Mouse (Mus musculus) cerebellum, adult 2 months (tissue): ENCODE data around the gene Lrrc4b. TPM values are rescaled to one million over a fixed set of nuclear protein-coding genes. Genes with fewer than 3 reads are reported as not detected.

Source experiments
- DNase-seq, 2 experiments: peaks; one replicate each; pipeline ENCODE4 v3.0.0; 2021
- H3K27ac ChIP-seq: fragments of 200-500 bp; 2 replicates; pipeline ENCODE4 v1.5.1; 2012; ENCODE audit warnings: low read length, control low read depth, inconsistent platforms; ENCODE audit not compliant: insufficient read depth
- H3K27me3 ChIP-seq: fragments of 200-500 bp; 2 replicates; pipeline ENCODE4 v1.6.1; 2012; ENCODE audit warnings: inconsistent platforms, mild to moderate bottlenecking, low read length, moderate library complexity; ENCODE audit not compliant: control insufficient read depth, insufficient read depth
- H3K4me1 ChIP-seq: fragments of 200-500 bp; 2 replicates; pipeline ENCODE4 v1.6.1; 2011; ENCODE audit warnings: low read length; ENCODE audit not compliant: control insufficient read depth, insufficient read depth
- H3K4me3 ChIP-seq: fragments of 200-500 bp; replicated peaks from 2 replicates; pipeline ENCODE3; 2011; ENCODE audit warnings: mild to moderate bottlenecking, low read depth, low read length, control low read depth; ENCODE audit not compliant: insufficient read depth
- CTCF ChIP-seq: fragments of 200-500 bp; IDR thresholded peaks from 2 replicates; pipeline ENCODE4 v1.5.1; 2011; ENCODE audit warnings: low read depth, mild to moderate bottlenecking, control low read depth, low read length, moderate library complexity, borderline replicate concordance; ENCODE audit not compliant: insufficient read depth
- POLR2A ChIP-seq: fragments of 200-500 bp; IDR thresholded peaks from 2 replicates; pipeline ENCODE4 v1.6.1; 2011; ENCODE audit warnings: low read length, control low read depth, borderline replicate concordance; ENCODE audit not compliant: insufficient read depth
- WGBS: fragments of 180-500 bp; shearing (Covaris S2); methylation state at CpG from one replicate; pipeline ENCODE4 v1.1.7; 2018; 5-methylcytosine and 5-hydroxymethylcytosine counted together
- polyA plus RNA-seq: library from polyadenylated mRNA; depleted of rRNA; stranded (reverse); fragments of >200 nt; gene quantifications from 2 replicates; pipeline ENCODE4 v1.2.3, GENCODE M21; 2012; rRNA removed

Gene Lrrc4b
- 190 and 214 TPM in 2 replicates for polyA plus RNA-seq

DNA sequence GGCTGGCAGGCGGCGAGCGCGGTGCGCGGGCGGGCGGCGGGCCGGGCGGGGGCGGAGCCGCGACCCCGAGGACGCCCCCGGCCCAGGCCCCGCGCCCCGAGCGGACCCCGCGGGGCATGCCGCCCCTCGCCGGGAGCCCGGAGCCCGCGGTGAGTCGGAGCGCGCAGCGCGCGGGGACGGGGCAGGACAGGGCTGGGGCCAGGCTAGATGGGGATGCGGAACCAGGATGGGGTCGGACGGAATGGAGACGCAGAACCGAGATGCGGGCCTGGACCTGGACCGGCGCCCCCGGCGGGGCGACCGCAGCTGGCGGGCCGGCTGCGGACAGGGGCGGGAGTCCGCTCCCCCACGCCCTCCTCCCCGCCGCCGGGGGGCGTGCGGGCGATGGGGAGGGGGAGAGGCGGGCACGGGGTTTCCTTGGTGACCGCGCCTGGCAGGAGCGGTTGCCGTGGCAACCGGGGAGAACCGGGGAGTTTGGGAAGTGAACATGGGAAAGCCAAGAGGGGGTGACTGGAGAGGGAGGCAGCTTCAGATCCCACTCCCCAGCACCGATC is at the start of gene Lrrc4b:
TSS of gene Lrrc4b (plus strand) at position 51 of the 554 bp plus-strand sequence.
- WGBS = 2% methylated on average over 48 of the region's 69 CpGs
- H3K4me1 ChIP-seq = peaks cover 17% of the 10 kb centered on the region
- peak; percentile 65 to 69 for DNase-seq

DNA sequence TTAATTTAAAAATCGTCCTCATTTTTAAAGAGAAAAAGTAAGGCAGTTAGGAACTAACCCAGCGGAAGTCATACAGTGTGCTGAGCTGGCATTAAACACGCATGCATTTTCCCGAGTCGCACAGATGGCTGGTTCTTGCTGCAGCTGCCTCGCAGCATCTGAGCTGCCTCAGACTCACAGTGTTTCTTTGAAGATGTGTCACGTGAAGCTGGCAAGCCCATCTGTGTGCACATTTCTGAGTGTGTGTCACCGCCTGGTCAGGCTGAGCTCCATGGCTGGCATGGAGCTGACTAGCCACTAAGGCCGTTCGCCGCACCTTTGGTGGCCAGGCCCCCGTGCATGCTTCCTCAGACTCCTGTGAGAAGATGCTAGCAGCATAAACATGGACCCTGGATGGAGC is 46.3 kb upstream of the Lrrc4b start:
- DNase-seq = no peak
- no peak overlapping the region for H3K4me3 ChIP-seq
- TF ChIP-seq CTCF (no peak), POLR2A (no peak)
- 36% methylated on average over 12 of the region's 12 CpGs for WGBS
- H3K27ac ChIP-seq = no peak overlapping the region
- peaks cover 8% of the 10 kb centered on the region for H3K4me1 ChIP-seq
- no peaks in the 10 kb centered on the region for H3K27me3 ChIP-seq

More for the DNA sequence above, at the start of gene Lrrc4b:
- H3K27ac ChIP-seq = peak within 1 kb of the TSS; percentile 76
- TF ChIP-seq CTCF = no peak
- TF ChIP-seq POLR2A = no peak
- peak within 1 kb of the TSS; percentile 77 for H3K4me3 ChIP-seq
- no peaks in the 10 kb centered on the region for H3K27me3 ChIP-seq

DNA sequence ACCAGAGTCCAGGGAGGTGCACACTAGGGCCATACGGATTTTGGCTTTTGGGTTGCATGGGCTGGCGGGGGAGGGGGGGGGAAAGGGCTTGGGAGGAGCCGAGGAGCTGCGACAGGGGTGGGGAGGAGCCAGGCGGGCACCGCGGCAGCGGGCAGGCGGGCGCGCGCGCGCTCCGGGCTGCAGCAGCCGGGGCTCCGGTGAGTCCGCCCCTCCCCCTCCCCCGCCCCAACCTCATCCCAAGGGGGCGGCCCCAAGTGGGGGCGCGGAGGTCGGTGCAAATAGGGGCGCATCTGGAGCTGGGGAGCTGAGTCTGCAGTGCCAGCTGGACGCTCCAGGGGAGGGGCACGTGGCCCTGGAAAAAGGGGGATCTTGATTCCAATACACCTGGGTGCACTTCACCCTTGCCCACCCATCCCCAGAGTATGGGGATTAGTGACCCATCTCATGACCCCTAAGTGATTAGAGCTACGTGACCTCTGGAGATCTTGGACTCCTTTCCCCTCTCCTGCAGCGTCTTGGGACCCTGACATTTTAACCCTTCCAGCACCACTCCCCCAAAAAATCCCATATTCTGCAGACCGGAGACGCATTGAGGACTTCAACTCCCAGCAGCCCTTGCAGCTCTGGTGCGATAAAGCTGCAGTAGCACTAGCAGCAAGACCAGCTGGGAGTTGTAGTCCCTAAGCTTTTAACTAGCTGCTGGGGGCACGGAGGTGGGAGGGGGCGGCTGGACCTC is 44.7 kb upstream of the Lrrc4b start, which contains the start of gene Syt3:
TSS of gene Syt3 (plus strand) at position 123 of the 736 bp plus-strand sequence.
- TF ChIP-seq CTCF = no peak
- peak; percentile 36; the same call in 1 of the 2 replicates for TF ChIP-seq POLR2A
- peak; percentile 89 for DNase-seq
- H3K27ac ChIP-seq = peak within 1 kb of the TSS; percentile 90
- peaks cover 8% of the 10 kb centered on the region for H3K4me1 ChIP-seq
- no peaks in the 10 kb centered on the region for H3K27me3 ChIP-seq
- WGBS = 2% methylated on average over 31 of the region's 33 CpGs
- H3K4me3 ChIP-seq = peak within 1 kb of the TSS; percentile 98

DNA sequence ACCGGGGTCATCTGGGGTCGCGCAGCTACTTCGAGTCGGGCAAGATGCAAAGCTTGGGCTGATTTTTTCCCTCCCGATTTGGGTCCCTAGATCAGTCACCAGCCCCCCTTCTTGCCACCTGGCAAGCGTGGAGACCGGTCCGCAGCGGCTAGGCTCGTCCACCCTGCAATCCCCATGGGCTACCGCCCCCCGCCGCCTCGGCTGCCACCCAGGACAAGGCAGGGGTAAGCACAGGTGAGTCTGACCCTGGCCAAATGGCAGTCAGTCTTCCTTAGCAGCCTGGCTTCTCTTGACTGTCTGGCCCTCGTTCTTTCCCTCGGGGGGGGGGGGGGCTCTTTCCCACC is 44.1 kb upstream of the Lrrc4b start:
- WGBS = under 1% methylated on average over 16 of the region's 17 CpGs
- Histone ChIP-seq H3K4me1 (peaks cover 8% of the 10 kb centered on the region), H3K27me3 (no peaks in the 10 kb centered on the region), H3K27ac (peak overlapping the region; percentile 90), H3K4me3 (peak overlapping the region; percentile 98)
- DNase-seq = no peak
- TF ChIP-seq POLR2A (no peak; the same call in 1 of the 2 replicates), CTCF (no peak)

DNA sequence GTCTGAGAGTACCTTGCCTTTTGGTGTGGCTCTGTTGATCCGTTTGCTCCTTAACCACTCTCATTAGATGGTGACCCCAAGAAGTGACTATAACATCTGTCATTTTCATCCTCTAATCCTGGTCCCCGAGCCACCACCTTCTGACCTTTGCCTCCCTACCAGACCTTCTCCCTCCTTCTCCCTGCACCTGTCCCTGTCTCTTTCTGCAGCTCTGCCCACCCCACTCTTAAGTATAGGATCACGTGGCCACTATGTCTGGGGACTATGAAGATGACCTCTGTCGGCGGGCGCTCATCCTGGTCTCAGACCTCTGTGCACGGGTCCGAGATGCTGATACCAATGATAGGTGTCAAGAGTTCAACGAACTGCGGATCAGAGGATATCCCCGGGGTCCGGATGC is 43.1 kb upstream of the Lrrc4b start, which contains the start of gene 1700008O03Rik:
TSS of gene 1700008O03Rik (minus strand) at position 101 of the 400 bp plus-strand sequence.
- H3K4me3 ChIP-seq = peak within 1 kb of the TSS; percentile 98
- H3K4me1 ChIP-seq = peaks cover 12% of the 10 kb centered on the region
- no peak for DNase-seq
- H3K27ac ChIP-seq = peak within 1 kb of the TSS; percentile 90
- H3K27me3 ChIP-seq = no peaks in the 10 kb centered on the region
- 80% methylated on average over 12 of the region's 12 CpGs for WGBS
- TF ChIP-seq CTCF = no peak
- no peak for TF ChIP-seq POLR2A

DNA sequence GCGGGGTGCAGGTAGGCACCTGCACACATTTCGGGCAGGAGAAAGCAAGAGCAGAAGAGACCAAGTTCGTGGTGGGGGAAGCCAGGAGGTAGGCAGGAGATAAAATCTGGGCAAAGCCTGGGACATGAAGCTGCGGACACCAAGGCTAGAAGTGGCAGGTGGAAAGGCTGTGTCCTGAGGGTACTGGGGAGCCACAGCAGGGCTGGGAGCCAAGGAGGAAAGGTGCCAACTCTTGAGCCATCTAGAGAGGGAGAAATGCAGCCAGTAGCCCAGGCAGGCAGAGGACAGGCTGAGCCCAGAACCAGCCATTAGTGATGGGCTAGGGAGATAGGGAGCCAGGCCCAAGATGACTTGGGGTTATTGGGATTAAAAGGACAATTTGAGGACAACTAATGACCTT is 37.0 kb upstream of the Lrrc4b start:
- Histone ChIP-seq H3K27ac (peak overlapping the region; percentile 91), H3K27me3 (no peaks in the 10 kb centered on the region), H3K4me3 (peak overlapping the region; percentile 1), H3K4me1 (peaks cover 40% of the 10 kb centered on the region)
- TF ChIP-seq POLR2A (peak; percentile 33; the same call in 1 of the 2 replicates), CTCF (no peak)
- peak; percentile 94 to 95 for DNase-seq
- 11% methylated on average over 4 of the region's 4 CpGs for WGBS

DNA sequence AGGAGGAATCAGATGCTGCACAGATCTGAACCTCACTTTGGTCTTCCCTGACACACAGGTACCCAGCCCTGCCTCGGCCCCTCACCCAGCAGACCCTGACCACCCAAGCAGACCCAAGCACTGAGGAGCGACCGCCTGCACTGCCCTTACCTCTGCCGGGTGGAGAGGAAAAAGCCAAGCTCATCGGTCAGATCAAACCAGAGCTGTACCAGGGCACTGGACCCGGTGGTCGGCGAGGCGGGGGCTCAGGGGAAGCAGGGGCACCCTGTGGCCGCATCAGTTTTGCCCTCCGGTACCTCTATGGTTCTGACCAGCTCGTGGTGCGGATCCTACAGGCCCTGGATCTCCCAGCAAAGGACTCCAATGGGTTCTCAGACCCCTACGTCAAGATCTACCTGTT is 36.5 kb upstream of the Lrrc4b start:
- H3K27ac ChIP-seq = peak overlapping the region; percentile 91
- WGBS = 85% methylated on average over 14 of the region's 14 CpGs
- no peak for DNase-seq
- TF ChIP-seq POLR2A = no peak
- TF ChIP-seq CTCF = no peak
- H3K27me3 ChIP-seq = no peaks in the 10 kb centered on the region
- peaks cover 40% of the 10 kb centered on the region for H3K4me1 ChIP-seq
- H3K4me3 ChIP-seq = no peak overlapping the region
